Mouse (Mus musculus): ENCODE data around the gene Pear1. TPM values are rescaled to one million over a fixed set of nuclear protein-coding genes. Genes with fewer than 3 reads are reported as not detected.

The Pear1 gene
- polyA plus RNA-seq, 1 experiment from 2014 or later, result 8.6 TPM

GRCm38 (mm10) chr3:87846186-87846585, 22.1 kb upstream of the Pear1 start:
- Histone ChIP-seq H3K36me3 (ENCODE audit: control insufficient read depth, insufficient read depth, low read length) (no peaks in the 10 kb centered on the region), H3K4me2 (replicated peaks; ENCODE audit: low read depth, low read length) (no peak overlapping the region), H3K9me3 (ENCODE audit: control insufficient read depth, low read length) (no peaks in the 10 kb centered on the region), H3K27ac (ENCODE audit: low read depth, low read length) (no peak overlapping the region), H3K9ac (ENCODE audit: low read depth, low read length) (no peak overlapping the region), H3K27me3 (ENCODE audit: control insufficient read depth, insufficient read depth, low read length) (no peaks in the 10 kb centered on the region), H3K4me3 (ENCODE audit: low read depth, low read length) (no peak overlapping the region), H3K4me1 (replicated peaks; ENCODE audit: control insufficient read depth, insufficient read depth, low read length) (no peaks in the 10 kb centered on the region)
- ATAC-seq (ENCODE audit: low FRiP score), result no peak
- 64% methylated on average over 4 of the region's 4 CpGs for WGBS
- DNase-seq (ENCODE audit: low spot score), result no peak

GRCm38 (mm10) chr3:87844981-87845380, 20.9 kb upstream of the Pear1 start:
- no peaks in the 10 kb centered on the region for H3K27me3 ChIP-seq (ENCODE audit: control insufficient read depth, insufficient read depth, low read length)
- no peak overlapping the region for H3K4me3 ChIP-seq (ENCODE audit: low read depth, low read length)
- H3K27ac ChIP-seq (ENCODE audit: low read depth, low read length), result no peak overlapping the region
- no peaks in the 10 kb centered on the region for H3K4me1 ChIP-seq (replicated peaks; ENCODE audit: control insufficient read depth, insufficient read depth, low read length)
- no peak overlapping the region for H3K9ac ChIP-seq (ENCODE audit: low read depth, low read length)
- ATAC-seq (ENCODE audit: low FRiP score), result no peak
- DNase-seq (ENCODE audit: low spot score), result no peak
- 89% methylated on average over 4 of the region's 4 CpGs for WGBS
- no peaks in the 10 kb centered on the region for H3K36me3 ChIP-seq (ENCODE audit: control insufficient read depth, insufficient read depth, low read length)
- H3K4me2 ChIP-seq (replicated peaks; ENCODE audit: low read depth, low read length), result no peak overlapping the region
- H3K9me3 ChIP-seq (ENCODE audit: control insufficient read depth, low read length), result no peaks in the 10 kb centered on the region

GRCm38 (mm10) chr3:87840858-87841257, 16.8 kb upstream of the Pear1 start:
- no peak overlapping the region for H3K4me3 ChIP-seq (ENCODE audit: low read depth, low read length)
- no peaks in the 10 kb centered on the region for H3K9me3 ChIP-seq (ENCODE audit: control insufficient read depth, low read length)
- no peaks in the 10 kb centered on the region for H3K4me1 ChIP-seq (replicated peaks; ENCODE audit: control insufficient read depth, insufficient read depth, low read length)
- H3K36me3 ChIP-seq (ENCODE audit: control insufficient read depth, insufficient read depth, low read length), result no peaks in the 10 kb centered on the region
- H3K27me3 ChIP-seq (ENCODE audit: control insufficient read depth, insufficient read depth, low read length), result no peaks in the 10 kb centered on the region
- no peak for ATAC-seq (ENCODE audit: low FRiP score)
- H3K27ac ChIP-seq (ENCODE audit: low read depth, low read length), result no peak overlapping the region
- H3K9ac ChIP-seq (ENCODE audit: low read depth, low read length), result no peak overlapping the region
- no peak for DNase-seq (ENCODE audit: low spot score)
- H3K4me2 ChIP-seq (replicated peaks; ENCODE audit: low read depth, low read length), result no peak overlapping the region

- no peak overlapping the region for H3K9ac ChIP-seq (ENCODE audit: low read depth, low read length)
- DNase-seq (ENCODE audit: low spot score), result peak; percentile 88
Measured at GRCm38 (mm10) chr3:87838622-87839021, 14.5 kb upstream of the Pear1 start.

GRCm38 (mm10) chr3:87833482-87833881, 9.4 kb upstream of the Pear1 start:
- Histone ChIP-seq H3K4me3 (ENCODE audit: low read depth, low read length) (no peak overlapping the region), H3K9ac (ENCODE audit: low read depth, low read length) (no peak overlapping the region), H3K4me2 (replicated peaks; ENCODE audit: low read depth, low read length) (no peak overlapping the region), H3K27ac (ENCODE audit: low read depth, low read length) (no peak overlapping the region), H3K4me1 (replicated peaks; ENCODE audit: control insufficient read depth, insufficient read depth, low read length) (no peaks in the 10 kb centered on the region), H3K36me3 (ENCODE audit: control insufficient read depth, insufficient read depth, low read length) (no peaks in the 10 kb centered on the region), H3K9me3 (ENCODE audit: control insufficient read depth, low read length) (no peaks in the 10 kb centered on the region), H3K27me3 (ENCODE audit: control insufficient read depth, insufficient read depth, low read length) (no peaks in the 10 kb centered on the region)
- no peak for DNase-seq (ENCODE audit: low spot score)
- no peak for ATAC-seq (ENCODE audit: low FRiP score)
- 73% methylated on average over 5 of the region's 5 CpGs for WGBS

More at GRCm38 (mm10) chr3:87838622-87839021, 14.5 kb upstream of the Pear1 start:
- Histone ChIP-seq H3K9me3 (ENCODE audit: control insufficient read depth, low read length) (no peaks in the 10 kb centered on the region), H3K4me2 (replicated peaks; ENCODE audit: low read depth, low read length) (no peak overlapping the region), H3K27me3 (ENCODE audit: control insufficient read depth, insufficient read depth, low read length) (no peaks in the 10 kb centered on the region), H3K27ac (ENCODE audit: low read depth, low read length) (no peak overlapping the region), H3K4me3 (ENCODE audit: low read depth, low read length) (no peak overlapping the region), H3K36me3 (ENCODE audit: control insufficient read depth, insufficient read depth, low read length) (no peaks in the 10 kb centered on the region), H3K4me1 (replicated peaks; ENCODE audit: control insufficient read depth, insufficient read depth, low read length) (no peaks in the 10 kb centered on the region)
- ATAC-seq (ENCODE audit: low FRiP score), result no peak
- WGBS, result 5% methylated on average over 4 of the region's 4 CpGs

- no peak overlapping the region for H3K9ac ChIP-seq (ENCODE audit: low read depth, low read length)
Measured at GRCm38 (mm10) chr3:87832109-87832859, 8.2 kb upstream of the Pear1 start.

GRCm38 (mm10) chr3:87829025-87829424, 4.9 kb upstream of the Pear1 start:
- Histone ChIP-seq H3K4me3 (ENCODE audit: low read depth, low read length) (no peak overlapping the region), H3K4me1 (replicated peaks; ENCODE audit: control insufficient read depth, insufficient read depth, low read length) (no peaks in the 10 kb centered on the region), H3K4me2 (replicated peaks; ENCODE audit: low read depth, low read length) (no peak overlapping the region), H3K27ac (ENCODE audit: low read depth, low read length) (no peak overlapping the region), H3K27me3 (ENCODE audit: control insufficient read depth, insufficient read depth, low read length) (no peaks in the 10 kb centered on the region), H3K9me3 (ENCODE audit: control insufficient read depth, low read length) (no peaks in the 10 kb centered on the region), H3K36me3 (ENCODE audit: control insufficient read depth, insufficient read depth, low read length) (no peaks in the 10 kb centered on the region), H3K9ac (ENCODE audit: low read depth, low read length) (no peak overlapping the region)
- WGBS, result 61% methylated on average over 10 of the region's 10 CpGs
- no peak for DNase-seq (ENCODE audit: low spot score)
- ATAC-seq (ENCODE audit: low FRiP score), result no peak

More at GRCm38 (mm10) chr3:87832109-87832859, 8.2 kb upstream of the Pear1 start:
- WGBS, result 81% methylated on average over 7 of the region's 7 CpGs
- Histone ChIP-seq H3K27ac (ENCODE audit: low read depth, low read length) (no peak overlapping the region), H3K9me3 (ENCODE audit: control insufficient read depth, low read length) (no peaks in the 10 kb centered on the region), H3K4me2 (replicated peaks; ENCODE audit: low read depth, low read length) (no peak overlapping the region), H3K36me3 (ENCODE audit: control insufficient read depth, insufficient read depth, low read length) (no peaks in the 10 kb centered on the region), H3K4me3 (ENCODE audit: low read depth, low read length) (no peak overlapping the region), H3K27me3 (ENCODE audit: control insufficient read depth, insufficient read depth, low read length) (no peaks in the 10 kb centered on the region), H3K4me1 (replicated peaks; ENCODE audit: control insufficient read depth, insufficient read depth, low read length) (no peaks in the 10 kb centered on the region)
- no peak for ATAC-seq (ENCODE audit: low FRiP score)
- no peak for DNase-seq (ENCODE audit: low spot score)

- Histone ChIP-seq H3K9me3 (ENCODE audit: control insufficient read depth, low read length) (no peaks in the 10 kb centered on the region), H3K9ac (ENCODE audit: low read depth, low read length) (no peak overlapping the region), H3K4me3 (ENCODE audit: low read depth, low read length) (no peak overlapping the region), H3K4me1 (replicated peaks; ENCODE audit: control insufficient read depth, insufficient read depth, low read length) (no peaks in the 10 kb centered on the region), H3K4me2 (replicated peaks; ENCODE audit: low read depth, low read length) (no peak overlapping the region), H3K36me3 (ENCODE audit: control insufficient read depth, insufficient read depth, low read length) (no peaks in the 10 kb centered on the region), H3K27ac (ENCODE audit: low read depth, low read length) (no peak overlapping the region), H3K27me3 (ENCODE audit: control insufficient read depth, insufficient read depth, low read length) (no peaks in the 10 kb centered on the region)
- DNase-seq (ENCODE audit: low spot score) (no peak), ATAC-seq (ENCODE audit: low FRiP score) (no peak)
- WGBS, result 56% methylated on average over 4 of the region's 4 CpGs
Measured at GRCm38 (mm10) chr3:87828435-87828834, 4.3 kb upstream of the Pear1 start.

- Histone ChIP-seq H3K9me3 (ENCODE audit: control insufficient read depth, low read length) (no peaks in the 10 kb centered on the region), H3K27me3 (ENCODE audit: control insufficient read depth, insufficient read depth, low read length) (peaks cover 9% of the 10 kb centered on the region; the same call in 1 of the 2 replicates), H3K27ac (ENCODE audit: low read depth, low read length) (no peak overlapping the region), H3K36me3 (ENCODE audit: control insufficient read depth, insufficient read depth, low read length) (no peaks in the 10 kb centered on the region), H3K4me1 (replicated peaks; ENCODE audit: control insufficient read depth, insufficient read depth, low read length) (no peaks in the 10 kb centered on the region), H3K4me2 (replicated peaks; ENCODE audit: low read depth, low read length) (no peak overlapping the region), H3K9ac (ENCODE audit: low read depth, low read length) (no peak overlapping the region), H3K4me3 (ENCODE audit: low read depth, low read length) (no peak overlapping the region)
- ATAC-seq (ENCODE audit: low FRiP score) (no peak), DNase-seq (ENCODE audit: low spot score) (no peak)
- 71% methylated on average over 12 of the region's 12 CpGs for WGBS
Measured at GRCm38 (mm10) chr3:87818226-87818625, 5.9 kb downstream of the Pear1 start.
